Comparison of ENCODE assay signal across 16 mouse cellular contexts in the genomic region with DNA sequence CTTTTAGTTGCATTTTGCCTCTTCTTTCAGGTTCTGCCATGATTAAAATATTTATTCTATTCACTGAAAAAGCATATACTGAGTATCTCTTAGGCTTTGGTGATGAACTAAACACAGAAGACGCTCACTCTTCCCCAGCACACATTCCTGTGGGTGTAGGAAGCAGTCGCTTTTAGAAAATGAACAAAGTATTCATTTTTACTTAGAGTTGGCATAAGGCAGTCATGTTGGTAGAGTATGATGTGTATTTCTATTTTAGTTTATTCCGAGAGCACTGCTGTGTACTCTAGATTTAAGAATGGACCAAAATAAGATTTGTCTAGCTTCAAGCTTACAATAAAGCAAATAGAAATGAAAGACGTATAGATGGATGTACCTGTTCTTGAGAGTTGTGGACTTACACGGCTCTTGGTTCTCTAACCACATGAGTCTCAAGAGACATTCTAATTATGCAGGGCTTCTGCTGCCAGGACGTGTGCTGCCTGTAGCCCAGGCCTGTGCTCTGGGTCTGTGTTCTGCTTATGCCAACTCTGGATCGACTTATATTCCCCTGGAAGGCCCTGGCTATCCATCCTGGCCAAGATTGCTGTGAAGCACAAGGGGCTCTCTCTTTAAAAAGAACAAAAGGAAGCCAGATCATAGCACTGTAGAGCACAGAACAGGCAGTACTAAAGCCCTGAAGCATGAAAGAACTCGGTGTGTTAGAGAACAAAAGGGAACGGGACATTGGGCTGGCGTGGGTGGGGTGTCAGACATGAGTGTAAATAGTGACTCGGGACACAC.
A peak's percentile ranks its signal among the peaks of the same experiment; 100 is the strongest.
DNase-seq lines count a peak whose midpoint lies in the region; ATAC-seq and TF ChIP-seq lines count a peak whose summit lies in the region.
"Had no signal": no experiment of that assay in that cellular context is flagged by ENCODE, and none has a peak within 500 bp of the region (broad histone marks: within the 10 kb centered on the region; RNA-seq: fewer than 3 reads in every experiment).

No protein-coding gene starts in this region.

- TF ChIP-seq POLR2A in cortical plate, adult 2 months (IDR thresholded peaks at IDR 0.05; ENCODE audit: extremely low read depth, insufficient read depth, low read length): 0 out of 2 replicates have a peak, but pooled peaks have one; percentile 39
- no peak for TF ChIP-seq POLR2A in spleen, adult 2 months (IDR thresholded peaks at IDR 0.05; ENCODE audit: low read depth, low read length)

- H3K27ac ChIP-seq in forebrain, postnatal 0 days (ENCODE audit: low read depth, low read length): no peak overlapping the region
- no peak overlapping the region for H3K27ac ChIP-seq in forebrain, embryonic 10.5 days
- H3K27ac ChIP-seq in cortical plate, adult 2 months (ENCODE audit: insufficient read depth, low read length): 0 out of 2 replicates have a peak overlapping the region, but pooled peaks have one; percentile 76
- H3K27ac ChIP-seq in spleen, adult 2 months (ENCODE audit: insufficient read depth, low read length): peak overlapping the region; percentile 89
- H3K27ac ChIP-seq: embryonic facial prominence, embryonic 13.5 days; liver, embryonic 12.5 days; neural tube, embryonic 13.5 days had no signal

- H3K9me3 ChIP-seq in forebrain, postnatal 0 days (ENCODE audit: low read length): no peaks in the 10 kb centered on the region
- H3K9me3 ChIP-seq in forebrain, embryonic 10.5 days: no peaks in the 10 kb centered on the region
- H3K9me3 ChIP-seq: embryonic facial prominence, embryonic 13.5 days; liver, embryonic 12.5 days; neural tube, embryonic 13.5 days had no signal

- ATAC-seq in forebrain, postnatal 0 days: peak; percentile 74
- ATAC-seq: CD4-positive, CD25-positive, alpha-beta regulatory T cell, adult 4 months; liver, embryonic 12.5 days had no signal

- no peak overlapping the region for H3K4me3 ChIP-seq in forebrain, postnatal 0 days (ENCODE audit: low read depth, low read length)
- no peak overlapping the region for H3K4me3 ChIP-seq in forebrain, embryonic 10.5 days
- no peak overlapping the region for H3K4me3 ChIP-seq in cortical plate, adult 2 months (ENCODE audit: insufficient read depth, low read length)
- peak overlapping the region; percentile 9; the same call in 1 of the 2 replicates for H3K4me3 ChIP-seq in spleen, adult 2 months (ENCODE audit: extremely low read depth, insufficient read depth, insufficient read length)
- H3K4me3 ChIP-seq: embryonic facial prominence, embryonic 13.5 days; liver, embryonic 12.5 days; neural tube, embryonic 13.5 days had no signal

- no peak overlapping the region for H3K4me2 ChIP-seq in forebrain, postnatal 0 days (ENCODE audit: low read depth)
- H3K4me2 ChIP-seq: embryonic facial prominence, embryonic 13.5 days; liver, embryonic 12.5 days; neural tube, embryonic 13.5 days had no signal

- no peak for DNase-seq in forebrain, postnatal 0 days
- no peak for DNase-seq in forebrain, embryonic 10.5 days (ENCODE audit: extremely low spot score, low spot score)
- DNase-seq in lung, postnatal 25 days (ENCODE audit: low spot score): peak; percentile 59
- no peak for DNase-seq in lung, postnatal 10 days
- DNase-seq in spleen, adult 2 months (ENCODE audit: low read depth in 1 of 2, low spot score in 2 of 2): peak; percentile 36 to 54
- no peak for DNase-seq in kidney, postnatal 25 days
- DNase-seq in heart, postnatal 25 days (ENCODE audit: low spot score): no peak
- DNase-seq: adrenal gland, postnatal 10 days; gastrocnemius, postnatal 36 days; kidney, adult 18-20 months; thymus, postnatal 14 days had no signal

- no peaks in the 10 kb centered on the region for H3K36me3 ChIP-seq in forebrain, postnatal 0 days (ENCODE audit: insufficient read depth)
- H3K36me3 ChIP-seq in forebrain, embryonic 10.5 days (replicated peaks): no peaks in the 10 kb centered on the region
- H3K36me3 ChIP-seq in spleen, adult 2 months (ENCODE audit: control insufficient read depth, insufficient read depth, low read length): no peaks in the 10 kb centered on the region
- H3K36me3 ChIP-seq: embryonic facial prominence, embryonic 13.5 days; liver, embryonic 12.5 days; neural tube, embryonic 13.5 days had no signal

- intact Hi-C loops in heart, postnatal 25 days (cut with DNase I): no loop called here

- WGBS in forebrain, postnatal 0 days: 42% methylated on average over 11 of the region's 11 CpGs
- WGBS in forebrain, embryonic 10.5 days: 69% methylated on average over 11 of the region's 11 CpGs
- WGBS in spleen, adult 2 months: 48% methylated on average over 11 of the region's 11 CpGs

- H3K4me1 ChIP-seq in forebrain, postnatal 0 days (ENCODE audit: insufficient read depth): 0 out of 2 replicates have a peak, but pooled peaks cover 4% of the 10 kb centered on the region
- H3K4me1 ChIP-seq in forebrain, embryonic 10.5 days: peaks cover 4% of the 10 kb centered on the region; the same call in 1 of the 2 replicates
- H3K4me1 ChIP-seq in cortical plate, adult 2 months (ENCODE audit: control insufficient read depth, insufficient read depth, low read length): peaks cover 3% of the 10 kb centered on the region; the same call in 1 of the 2 replicates
- peaks cover 10% of the 10 kb centered on the region; the same call in 1 of the 2 replicates for H3K4me1 ChIP-seq in spleen, adult 2 months (ENCODE audit: control insufficient read depth, insufficient read depth, insufficient read length)

- TF ChIP-seq CTCF in forebrain, postnatal 0 days (IDR thresholded peaks at IDR 0.05; ENCODE audit: low read depth): no peak
- no peak for TF ChIP-seq CTCF in cortical plate, adult 2 months (IDR thresholded peaks at IDR 0.05; ENCODE audit: extremely low read depth, insufficient read depth, low read length)
- TF ChIP-seq CTCF in spleen, adult 2 months (IDR thresholded peaks at IDR 0.05; ENCODE audit: extremely low read depth, insufficient read depth, insufficient read length, insufficient replicate concordance): no peak

- H3K9ac ChIP-seq in forebrain, postnatal 0 days: no peak overlapping the region
- H3K9ac ChIP-seq: embryonic facial prominence, embryonic 13.5 days; liver, embryonic 12.5 days; neural tube, embryonic 13.5 days had no signal

- no peaks in the 10 kb centered on the region for H3K27me3 ChIP-seq in forebrain, postnatal 0 days (ENCODE audit: insufficient read depth, low read length)
- no peaks in the 10 kb centered on the region for H3K27me3 ChIP-seq in forebrain, embryonic 10.5 days (ENCODE audit: poor library complexity, severe bottlenecking)
- no peaks in the 10 kb centered on the region for H3K27me3 ChIP-seq in spleen, adult 2 months (ENCODE audit: control insufficient read depth, insufficient read depth, low read length)
- H3K27me3 ChIP-seq: embryonic facial prominence, embryonic 13.5 days; liver, embryonic 12.5 days; neural tube, embryonic 13.5 days had no signal

Comparison
In these comparisons a context has a peak if more than half of its experiments do, and no peak if none do; other contexts are left out.
1. DNase-seq: peak in lung, postnatal 25 days (single experiment) and spleen, adult 2 months (2 of 2); none in forebrain, postnatal 0 days (single experiment), forebrain, embryonic 10.5 days (single experiment), lung, postnatal 10 days (single experiment), kidney, postnatal 25 days (0 of 2) and heart, postnatal 25 days (single experiment).
2. H3K27ac ChIP-seq: peak in cortical plate, adult 2 months (single experiment) and spleen, adult 2 months (single experiment); none in forebrain, postnatal 0 days (single experiment) and forebrain, embryonic 10.5 days (single experiment).